Mouse (Mus musculus) ES-E14 (cell line): ENCODE results near the gene Mcts2.

ENCODE experiments used
- CHD2 ChIP-seq: IDR thresholded peaks from 2 replicates; pipeline ENCODE4 v1.6.1; 2014; ENCODE audit warnings: mild to moderate bottlenecking, low read depth, low read length, inconsistent platforms
- HCFC1 ChIP-seq: IDR thresholded peaks from 2 replicates; pipeline ENCODE4 v1.6.1; 2012; ENCODE audit warnings: low read length, inconsistent platforms, borderline replicate concordance; ENCODE audit not compliant: insufficient read depth
- MAFK ChIP-seq: IDR thresholded peaks from 2 replicates; pipeline ENCODE4 v1.6.1; 2014; ENCODE audit warnings: mild to moderate bottlenecking, low read depth, low read length, inconsistent platforms; ENCODE audit not compliant: insufficient read depth
- ZC3H11A ChIP-seq: IDR thresholded peaks from 2 replicates; pipeline ENCODE4 v1.6.1; 2012; ENCODE audit warnings: low read depth, mild to moderate bottlenecking, inconsistent platforms, low read length, borderline replicate concordance
- ZNF384 ChIP-seq: IDR thresholded peaks from 2 replicates; pipeline ENCODE4 v1.6.1; 2012; ENCODE audit warnings: low read depth, low read length, inconsistent platforms

DNA sequence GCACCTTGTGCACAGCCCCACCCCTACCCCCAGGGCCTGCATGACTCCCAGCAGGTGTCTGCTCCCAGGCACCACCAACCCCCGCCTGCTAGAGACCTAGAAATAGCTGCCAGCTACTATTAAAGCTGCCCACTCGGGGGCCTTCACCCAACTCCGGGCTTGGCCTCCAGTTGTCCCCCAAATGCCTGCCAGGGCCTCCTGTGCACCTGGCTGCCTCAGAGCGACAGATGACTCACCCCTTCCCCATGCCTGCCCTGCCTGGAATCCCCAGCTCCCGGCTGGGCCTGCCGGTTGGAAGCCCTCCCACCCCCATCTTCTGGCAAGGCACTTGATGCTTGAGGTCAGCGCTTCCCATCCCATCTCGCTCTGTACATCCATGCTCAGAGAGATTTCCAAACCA is 13.9 kb downstream of the Mcts2 start:
- TF ChIP-seq CHD2, result no peak
- TF ChIP-seq ZNF384, result no peak
- no peak for TF ChIP-seq HCFC1
- no peak for TF ChIP-seq ZC3H11A
- TF ChIP-seq MAFK, result no peak
